Mouse (Mus musculus) testis, adult 2 months (tissue): ENCODE data around the gene Tceanc.

Experiments
- CTCF ChIP-seq: fragments of 200-500 bp; IDR thresholded peaks from 2 replicates; pipeline ENCODE4 v1.5.1; 2012; ENCODE audit warnings: low read depth, mild to moderate bottlenecking, inconsistent platforms, low read length, moderate library complexity; ENCODE audit not compliant: control insufficient read depth, insufficient read depth, insufficient replicate concordance
- POLR2A ChIP-seq: fragments of 200-500 bp; IDR thresholded peaks from 2 replicates; pipeline ENCODE4 v1.6.1; 2012; ENCODE audit warnings: low read depth, mild to moderate bottlenecking, inconsistent platforms, low read length, moderate library complexity; ENCODE audit not compliant: control insufficient read depth

GRCm38 (mm10) chrX:166455525-166455924 lies 62.8 kb downstream of the Tceanc start:
- TF ChIP-seq CTCF (no peak), POLR2A (no peak)
